Mouse (Mus musculus) effector memory CD4-positive, alpha-beta T cell, adult 5 months (primary cell): ENCODE data around the gene Psme2. TPM values are rescaled to one million over a fixed set of nuclear protein-coding genes. Genes with fewer than 3 reads are reported as not detected.

Experiments used
- polyA plus RNA-seq: library from polyadenylated mRNA; unstranded; fragments of 100-300 nt; shearing (Covaris generic); gene quantifications from one replicate; pipeline ENCODE4 v1.2.1, GENCODE M21; 2017

Psme2 gene
- 460 TPM for polyA plus RNA-seq

GRCm38 (mm10) chr14:55590748-55591330 is at the start of gene Psme2:
Gene Psme2, minus strand, starts transcription at chr14:55591113.

GRCm38 (mm10) chr14:55637795-55638194 is 46.9 kb upstream of the Psme2 start, which contains the start of gene Gm49378:
Gene Gm49378, minus strand, starts transcription at chr14:55637895.

GRCm38 (mm10) chr14:55635523-55636007 is 44.7 kb upstream of the Psme2 start, which contains the start of gene Ipo4:
Gene Ipo4, minus strand, starts transcription at chr14:55635957.

GRCm38 (mm10) chr14:55617822-55618221 is 26.9 kb upstream of the Psme2 start, which contains the start of gene Rec8:
Gene Rec8, plus strand, starts transcription at chr14:55618037.

GRCm38 (mm10) chr14:55603271-55603632 is 12.3 kb upstream of the Psme2 start, which contains the start of gene Irf9:
Gene Irf9, plus strand, starts transcription at chr14:55603571.

GRCm38 (mm10) chr14:55591331-55591891 is 498 bp upstream of the Psme2 start, which contains the start of gene Rnf31:
Gene Rnf31, plus strand, starts transcription at chr14:55591708.

GRCm38 (mm10) chr14:55584702-55585565 is 6.0 kb downstream of the Psme2 start, which contains the start of gene Emc9:
Gene Emc9, minus strand, starts transcription at chr14:55585302.

GRCm38 (mm10) chr14:55577871-55578667 is 12.8 kb downstream of the Psme2 start, which contains the start of gene Psme1:
Gene Psme1, plus strand, starts transcription at chr14:55578123.

GRCm38 (mm10) chr14:55575302-55575701 is 15.6 kb downstream of the Psme2 start, which contains the start of gene Fitm1:
Gene Fitm1, plus strand, starts transcription at chr14:55575617.

GRCm38 (mm10) chr14:55560202-55561073 is 30.5 kb downstream of the Psme2 start, which contains the start of gene A730061H03Rik:
Gene A730061H03Rik, minus strand, starts transcription at chr14:55560406.

GRCm38 (mm10) chr14:55559799-55560201 is 31.1 kb downstream of the Psme2 start, which contains the start of gene Dcaf11:
Gene Dcaf11, plus strand, starts transcription at chr14:55560006.

GRCm38 (mm10) chr14:55540067-55540786 is 50.7 kb downstream of the Psme2 start, which contains the start of gene Pck2:
Gene Pck2, plus strand, starts transcription at chr14:55540266.

Other genes starting within 250 kb of the Psme2 start
- 25.1 TPM for gene Dhrs4, start 112.4 kb downstream of the Psme2 start, polyA plus RNA-seq
- gene Carmil3, start 100.5 kb downstream of the Psme2 start, polyA plus RNA-seq = not detected
- gene Cpne6, start 80.7 kb downstream of the Psme2 start, polyA plus RNA-seq = not detected
- not detected for gene Nrl, start 66.1 kb downstream of the Psme2 start, polyA plus RNA-seq
- gene Pck2, start 50.8 kb downstream of the Psme2 start, polyA plus RNA-seq = 14.1 TPM
- 104 TPM for gene Dcaf11, start 31.1 kb downstream of the Psme2 start, polyA plus RNA-seq
- gene A730061H03Rik, start 30.7 kb downstream of the Psme2 start, polyA plus RNA-seq = 4.2 TPM
- not detected for gene Fitm1, start 15.5 kb downstream of the Psme2 start, polyA plus RNA-seq
- 723 TPM for gene Psme1, start 13.0 kb downstream of the Psme2 start, polyA plus RNA-seq
- 16.6 TPM for gene Emc9, start 5.8 kb downstream of the Psme2 start, polyA plus RNA-seq
- 41.5 TPM for gene Rnf31, start 595 bp upstream of the Psme2 start, polyA plus RNA-seq
- 60.1 TPM for gene Irf9, start 12.5 kb upstream of the Psme2 start, polyA plus RNA-seq
- 0.65 TPM for gene Rec8, start 26.9 kb upstream of the Psme2 start, polyA plus RNA-seq
- gene Ipo4, start 44.8 kb upstream of the Psme2 start, polyA plus RNA-seq = 64.4 TPM
- not detected for gene Gm49378, start 46.8 kb upstream of the Psme2 start, polyA plus RNA-seq
- 65.5 TPM for gene Tm9sf1, start 52.7 kb upstream of the Psme2 start, polyA plus RNA-seq
- gene Tssk4, start 59.1 kb upstream of the Psme2 start, polyA plus RNA-seq = 0.59 TPM
- 52.4 TPM for gene Mdp1, start 69.4 kb upstream of the Psme2 start, polyA plus RNA-seq
- 32.1 TPM for gene Gmpr2, start 80.8 kb upstream of the Psme2 start, polyA plus RNA-seq
- gene Nedd8, start 81.0 kb upstream of the Psme2 start, polyA plus RNA-seq = 214 TPM
- 351 TPM for gene Tinf2, start 90.7 kb upstream of the Psme2 start, polyA plus RNA-seq
- not detected for gene Tgm1, start 122.8 kb upstream of the Psme2 start, polyA plus RNA-seq
- gene Rabggta, start 131.2 kb upstream of the Psme2 start, polyA plus RNA-seq = 89.4 TPM
- gene Dhrs1, start 154.6 kb upstream of the Psme2 start, polyA plus RNA-seq = 22.6 TPM
- 51.0 TPM for gene Nop9, start 154.6 kb upstream of the Psme2 start, polyA plus RNA-seq
- not detected for gene Cideb, start 167.3 kb upstream of the Psme2 start, polyA plus RNA-seq
- gene Ltb4r2, start 170.3 kb upstream of the Psme2 start, polyA plus RNA-seq = 0.14 TPM
- gene Ltb4r1, start 174.8 kb upstream of the Psme2 start, polyA plus RNA-seq = 0.27 TPM
- gene Adcy4, start 193.0 kb upstream of the Psme2 start, polyA plus RNA-seq = not detected
- 60.3 TPM for gene Ripk3, start 197.8 kb upstream of the Psme2 start, polyA plus RNA-seq
- not detected for gene Nfatc4, start 232.0 kb upstream of the Psme2 start, polyA plus RNA-seq